Mouse (Mus musculus) neural tube, embryonic 11.5 days (tissue): ENCODE results near the gene Phc2. TPM values are rescaled to one million over a fixed set of nuclear protein-coding genes. Genes with fewer than 3 reads are reported as not detected.
A peak's percentile ranks its signal among the peaks of the same experiment; 100 is the strongest.

Experiments
- ATAC-seq: fragments of 200-750 bp; cut with Nextera tagmentation; 2 replicates; pipeline ENCODE4 v1.8.0; 2017; ENCODE audit warnings: moderate number of reproducible peaks, mild to moderate bottlenecking, moderate TSS enrichment, moderate library complexity; ENCODE audit not compliant: insufficient read depth, low FRiP score, low TSS enrichment
- DNase-seq: peaks from one replicate; pipeline ENCODE4 v3.0.0-alpha.2; 2015; ENCODE audit warnings: low spot score
- H3K27ac ChIP-seq: fragments of 300-500 bp; sonication (generic); 2 replicates; pipeline ENCODE4 v1.5.1; 2014; ENCODE audit warnings: low read depth, mild to moderate bottlenecking, low read length
- H3K27me3 ChIP-seq: fragments of 300-500 bp; sonication (generic); 2 replicates; pipeline ENCODE4 v1.6.1; 2014; ENCODE audit warnings: mild to moderate bottlenecking, low read length, mixed read lengths; ENCODE audit not compliant: control insufficient read depth, insufficient read depth
- H3K36me3 ChIP-seq: fragments of 300-500 bp; sonication (generic); 2 replicates; pipeline ENCODE4 v1.6.1; 2014; ENCODE audit warnings: mild to moderate bottlenecking, low read length, moderate library complexity, mixed read lengths; ENCODE audit not compliant: control insufficient read depth, insufficient read depth
- H3K4me1 ChIP-seq: fragments of 300-500 bp; sonication (generic); 2 replicates; pipeline ENCODE4 v1.6.1; 2014; ENCODE audit warnings: low read length, mixed read lengths; ENCODE audit not compliant: control insufficient read depth, insufficient read depth
- H3K4me2 ChIP-seq: fragments of 300-500 bp; sonication (generic); 2 replicates; pipeline ENCODE4 v1.6.1; 2014; ENCODE audit warnings: low read depth, mild to moderate bottlenecking, moderate library complexity
- H3K4me3 ChIP-seq: fragments of 300-500 bp; sonication (generic); 2 replicates; pipeline ENCODE4 v1.5.1; 2014; ENCODE audit warnings: low read depth, low read length
- H3K9ac ChIP-seq: fragments of 300-500 bp; sonication (generic); 2 replicates; pipeline ENCODE4 v1.6.1; 2014; ENCODE audit warnings: mild to moderate bottlenecking, low read length
- H3K9me3 ChIP-seq: fragments of 300-500 bp; sonication (generic); 2 replicates; pipeline ENCODE4 v1.6.1; 2016; ENCODE audit warnings: low read length; ENCODE audit not compliant: control insufficient read depth
- WGBS: fragments of 180-500 bp; shearing (Covaris S2); extraction: QIAGEN DNeasy Blood & Tissue Kit; methylation state at CpG from one replicate; pipeline ENCODE4 v1.1.7; 2014; 5-methylcytosine and 5-hydroxymethylcytosine counted together
- polyA plus RNA-seq: library from polyadenylated mRNA; unstranded; fragments of >200 nt; fragmentation: Nextera tagmentation; extraction: Ambion mirVana; gene quantifications from 2 replicates; pipeline ENCODE4 v1.2.1, GENCODE M21; 2014

Phc2 gene
- polyA plus RNA-seq, 1 experiment from 2014 or later = 123 TPM

GRCm38 (mm10) chr4:128712941-128713340 lies 58.4 kb downstream of the Phc2 start:
- DNase-seq (no peak), ATAC-seq (no peak)
- Histone ChIP-seq H3K9me3 (no peaks in the 10 kb centered on the region), H3K27ac (no peak overlapping the region), H3K27me3 (no peaks in the 10 kb centered on the region), H3K4me3 (no peak overlapping the region), H3K36me3 (no peaks in the 10 kb centered on the region; the same call in 1 of the 2 replicates), H3K4me2 (no peak overlapping the region), H3K9ac (no peak overlapping the region), H3K4me1 (peaks cover 48% of the 10 kb centered on the region)
- WGBS = 90% methylated on average over 6 of the region's 6 CpGs

- DNase-seq (peak; percentile 92), ATAC-seq (peak; percentile 76)
- Histone ChIP-seq H3K4me3 (peak overlapping the region; percentile 12), H3K9me3 (no peaks in the 10 kb centered on the region), H3K9ac (peak overlapping the region; percentile 58), H3K36me3 (no peaks in the 10 kb centered on the region; the same call in 1 of the 2 replicates), H3K27ac (peak overlapping the region; percentile 99), H3K4me1 (peaks cover 65% of the 10 kb centered on the region), H3K4me2 (peak overlapping the region; percentile 37), H3K27me3 (no peaks in the 10 kb centered on the region)
- 4% methylated on average over 14 of the region's 14 CpGs for WGBS
These were observed 61.0 kb downstream of the Phc2 start for GRCm38 (mm10) chr4:128715241-128716204.

GRCm38 (mm10) chr4:128716279-128716678 lies 61.8 kb downstream of the Phc2 start:
- H3K4me3 ChIP-seq = no peak overlapping the region
- H3K36me3 ChIP-seq = no peaks in the 10 kb centered on the region; the same call in 1 of the 2 replicates
- H3K27me3 ChIP-seq = no peaks in the 10 kb centered on the region
- peak; percentile 58 for DNase-seq
- 5% methylated on average over 4 of the region's 4 CpGs for WGBS
- ATAC-seq = no peak
- peak overlapping the region; percentile 99 for H3K27ac ChIP-seq
- peak overlapping the region; percentile 37 for H3K4me2 ChIP-seq
- peaks cover 62% of the 10 kb centered on the region for H3K4me1 ChIP-seq
- no peaks in the 10 kb centered on the region for H3K9me3 ChIP-seq
- peak overlapping the region; percentile 55 for H3K9ac ChIP-seq

- no peak overlapping the region; the same call in 1 of the 2 replicates for H3K4me2 ChIP-seq
- ATAC-seq (no peak), DNase-seq (no peak)
- no peaks in the 10 kb centered on the region for H3K27me3 ChIP-seq
- peaks cover 60% of the 10 kb centered on the region for H3K4me1 ChIP-seq
- no peak overlapping the region for H3K4me3 ChIP-seq
- peak overlapping the region; percentile 99 for H3K27ac ChIP-seq
- no peaks in the 10 kb centered on the region for H3K9me3 ChIP-seq
- peak overlapping the region; percentile 55 for H3K9ac ChIP-seq
- H3K36me3 ChIP-seq = no peaks in the 10 kb centered on the region; the same call in 1 of the 2 replicates
- 48% methylated on average over 9 of the region's 9 CpGs for WGBS
These were observed 62.2 kb downstream of the Phc2 start for GRCm38 (mm10) chr4:128716731-128717130.

- WGBS = 8% methylated on average over 5 of the region's 5 CpGs
- Histone ChIP-seq H3K4me3 (no peak overlapping the region), H3K36me3 (no peaks in the 10 kb centered on the region), H3K9me3 (no peaks in the 10 kb centered on the region), H3K27ac (peak overlapping the region; percentile 79), H3K27me3 (no peaks in the 10 kb centered on the region), H3K4me2 (no peak overlapping the region), H3K9ac (no peak overlapping the region; the same call in 1 of the 2 replicates), H3K4me1 (peaks cover 43% of the 10 kb centered on the region)
- DNase-seq = peak; percentile 71
- ATAC-seq = peak; percentile 35
These were observed 65.6 kb downstream of the Phc2 start for GRCm38 (mm10) chr4:128720110-128720509.

- Histone ChIP-seq H3K4me1 (peaks cover 33% of the 10 kb centered on the region), H3K9me3 (no peaks in the 10 kb centered on the region), H3K27me3 (no peaks in the 10 kb centered on the region), H3K9ac (no peak overlapping the region), H3K4me2 (no peak overlapping the region), H3K36me3 (no peaks in the 10 kb centered on the region), H3K4me3 (no peak overlapping the region), H3K27ac (no peak overlapping the region)
- 66% methylated on average over 9 of the region's 9 CpGs for WGBS
- DNase-seq (no peak), ATAC-seq (no peak)
These were observed 66.7 kb downstream of the Phc2 start for GRCm38 (mm10) chr4:128721061-128721648.

GRCm38 (mm10) chr4:128721761-128722160 lies 67.3 kb downstream of the Phc2 start:
- no peak overlapping the region for H3K4me2 ChIP-seq
- no peak overlapping the region for H3K4me3 ChIP-seq
- no peak overlapping the region for H3K9ac ChIP-seq
- H3K36me3 ChIP-seq = no peaks in the 10 kb centered on the region
- 85% methylated on average over 4 of the region's 4 CpGs for WGBS
- ATAC-seq (no peak), DNase-seq (no peak)
- no peaks in the 10 kb centered on the region for H3K27me3 ChIP-seq
- H3K4me1 ChIP-seq = peaks cover 32% of the 10 kb centered on the region
- no peaks in the 10 kb centered on the region for H3K9me3 ChIP-seq
- no peak overlapping the region for H3K27ac ChIP-seq

GRCm38 (mm10) chr4:128722932-128723331 lies 68.4 kb downstream of the Phc2 start:
- peaks cover 27% of the 10 kb centered on the region for H3K4me1 ChIP-seq
- no peaks in the 10 kb centered on the region for H3K9me3 ChIP-seq
- DNase-seq (no peak), ATAC-seq (no peak)
- H3K27ac ChIP-seq = no peak overlapping the region
- no peak overlapping the region for H3K9ac ChIP-seq
- H3K27me3 ChIP-seq = no peaks in the 10 kb centered on the region
- no peak overlapping the region for H3K4me3 ChIP-seq
- 84% methylated on average over 8 of the region's 8 CpGs for WGBS
- no peaks in the 10 kb centered on the region for H3K36me3 ChIP-seq
- H3K4me2 ChIP-seq = no peak overlapping the region
